Mouse (Mus musculus): ENCODE measurements around the gene Wipf3. TPM values are rescaled to one million over a fixed set of nuclear protein-coding genes. Genes with fewer than 3 reads are reported as not detected.

Wipf3 gene
- 0.35 and 0.55 TPM in 2 replicates for polyA plus RNA-seq (2015; fragmentation: Nextera tagmentation; extraction: Ambion mirVana)

GRCm38 (mm10) chr6:54429447-54430194, at the start of gene Wipf3:
Gene Wipf3 (plus strand): TSS chr6:54429603.

Other genes starting within 250 kb of the Wipf3 start
- 5.6 and 5.8 TPM in 2 replicates for gene Prr15, start 103.8 kb upstream of the Wipf3 start, polyA plus RNA-seq (2015; fragmentation: Nextera tagmentation; extraction: Ambion mirVana)
- 17.5 and 28.8 TPM in 2 replicates for gene Scrn1, start 136.9 kb downstream of the Wipf3 start, polyA plus RNA-seq (2015; fragmentation: Nextera tagmentation; extraction: Ambion mirVana)
- 4.2 and 5.5 TPM in 2 replicates for gene Plekha8, start 165.5 kb downstream of the Wipf3 start, polyA plus RNA-seq (2015; fragmentation: Nextera tagmentation; extraction: Ambion mirVana)
- 17.9 and 21.4 TPM in 2 replicates for gene Fkbp14, start 167.7 kb downstream of the Wipf3 start, polyA plus RNA-seq (2015; fragmentation: Nextera tagmentation; extraction: Ambion mirVana)